Mouse (Mus musculus): ENCODE data around the gene Moxd1. TPM values are rescaled to one million over a fixed set of nuclear protein-coding genes. Genes with fewer than 3 reads are reported as not detected.

Moxd1 gene
- polyA plus RNA-seq, 1 experiment = 8.8 TPM

DNA sequence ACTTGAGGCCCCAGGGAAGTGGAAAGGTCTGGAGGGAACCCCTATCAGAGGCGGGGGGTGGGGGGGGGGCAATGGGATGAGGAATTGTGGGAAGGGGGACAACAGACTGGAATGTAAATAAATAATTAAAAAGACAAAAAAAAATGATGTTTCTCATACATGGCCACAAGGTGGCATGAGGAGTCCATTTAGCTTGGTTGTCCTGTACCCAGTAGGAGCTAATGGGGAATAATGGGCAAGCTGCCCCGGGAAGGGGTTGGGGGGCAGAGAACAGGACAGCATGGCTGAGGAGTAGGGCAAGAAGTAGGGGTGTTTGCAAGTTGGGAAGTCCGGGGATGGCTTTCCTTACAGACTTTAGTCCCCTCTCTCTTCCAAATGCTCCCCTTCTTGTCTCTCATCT, 109.5 kb downstream of the Moxd1 start:
- H3K9ac ChIP-seq (ENCODE audit: low read depth, poor library complexity, severe bottlenecking) = no peak overlapping the region
- H3K4me1 ChIP-seq (ENCODE audit: control insufficient read depth, insufficient read depth, low read length) = peaks cover 3% of the 10 kb centered on the region
- TF ChIP-seq CTCF (IDR thresholded peaks at IDR 0.05; ENCODE audit: low read depth, low read length) = peak; percentile 21
- TF ChIP-seq EP300 (IDR thresholded peaks at IDR 0.05; ENCODE audit: insufficient read depth, low read depth, low read length) = no peak
- no peaks in the 10 kb centered on the region for H3K9me3 ChIP-seq (replicated peaks; ENCODE audit: control insufficient read depth, insufficient read depth, low read length, poor library complexity, severe bottlenecking)
- no peak overlapping the region for H3K4me3 ChIP-seq (ENCODE audit: low read depth, low read length)
- H3K36me3 ChIP-seq (ENCODE audit: control insufficient read depth, insufficient read depth, low read length, poor library complexity, severe bottlenecking) = no peaks in the 10 kb centered on the region
- H3K27me3 ChIP-seq (ENCODE audit: control insufficient read depth, insufficient read depth, low read length, poor library complexity, severe bottlenecking) = no peaks in the 10 kb centered on the region
- H3K27ac ChIP-seq (ENCODE audit: insufficient read depth, low read length) = no peak overlapping the region

DNA sequence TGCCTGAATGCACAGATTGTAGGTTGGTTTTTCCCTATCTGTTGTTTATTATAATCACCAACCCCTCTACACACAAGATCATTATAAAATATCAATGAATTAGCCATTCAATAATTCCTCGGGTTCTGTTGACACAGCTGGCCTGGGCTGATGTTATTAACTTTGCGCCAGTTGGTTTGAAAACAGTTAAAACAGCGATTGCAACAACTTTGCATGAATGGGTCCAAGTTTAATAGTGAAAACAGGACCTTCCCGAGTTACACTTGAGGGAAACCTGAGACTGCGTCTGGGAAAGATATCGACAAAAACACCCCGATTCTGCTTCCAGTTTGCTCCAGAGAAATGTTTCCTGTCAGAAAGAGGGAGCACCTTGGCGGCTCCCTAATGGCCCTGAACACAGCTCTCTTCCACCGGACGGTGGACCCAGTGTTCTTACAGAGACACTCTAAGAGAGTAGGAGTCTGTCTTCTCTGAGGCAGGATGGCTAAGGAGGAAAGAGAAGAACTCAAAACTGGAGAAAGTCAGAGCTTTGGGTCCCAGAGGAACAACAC, 116.4 kb downstream of the Moxd1 start:
- no peaks in the 10 kb centered on the region for H3K36me3 ChIP-seq (ENCODE audit: control insufficient read depth, insufficient read depth, low read length, poor library complexity, severe bottlenecking)
- H3K4me3 ChIP-seq (ENCODE audit: low read depth, low read length) = no peak overlapping the region
- H3K27me3 ChIP-seq (ENCODE audit: control insufficient read depth, insufficient read depth, low read length, poor library complexity, severe bottlenecking) = no peaks in the 10 kb centered on the region
- H3K4me1 ChIP-seq (ENCODE audit: control insufficient read depth, insufficient read depth, low read length) = no peaks in the 10 kb centered on the region
- TF ChIP-seq POLR2A (IDR thresholded peaks at IDR 0.05; ENCODE audit: insufficient read depth, low read length) (no peak), EP300 (IDR thresholded peaks at IDR 0.05; ENCODE audit: insufficient read depth, low read depth, low read length) (no peak), CTCF (IDR thresholded peaks at IDR 0.05; ENCODE audit: low read depth, low read length) (no peak)
- no peak overlapping the region for H3K27ac ChIP-seq (ENCODE audit: insufficient read depth, low read length)
- H3K9ac ChIP-seq (ENCODE audit: low read depth, poor library complexity, severe bottlenecking) = no peak overlapping the region
- no peaks in the 10 kb centered on the region for H3K9me3 ChIP-seq (replicated peaks; ENCODE audit: control insufficient read depth, insufficient read depth, low read length, poor library complexity, severe bottlenecking)

GRCm38 (mm10) chr10:24340551-24341213, 117.4 kb downstream of the Moxd1 start:
- no peaks in the 10 kb centered on the region for H3K9me3 ChIP-seq (replicated peaks; ENCODE audit: control insufficient read depth, insufficient read depth, low read length, poor library complexity, severe bottlenecking)
- H3K36me3 ChIP-seq (ENCODE audit: control insufficient read depth, insufficient read depth, low read length, poor library complexity, severe bottlenecking) = no peaks in the 10 kb centered on the region
- H3K9ac ChIP-seq (ENCODE audit: low read depth, poor library complexity, severe bottlenecking) = no peak overlapping the region
- TF ChIP-seq POLR2A (IDR thresholded peaks at IDR 0.05; ENCODE audit: insufficient read depth, low read length) (no peak), CTCF (IDR thresholded peaks at IDR 0.05; ENCODE audit: low read depth, low read length) (no peak), EP300 (IDR thresholded peaks at IDR 0.05; ENCODE audit: insufficient read depth, low read depth, low read length) (no peak)
- H3K4me1 ChIP-seq (ENCODE audit: control insufficient read depth, insufficient read depth, low read length) = no peaks in the 10 kb centered on the region
- H3K27me3 ChIP-seq (ENCODE audit: control insufficient read depth, insufficient read depth, low read length, poor library complexity, severe bottlenecking) = no peaks in the 10 kb centered on the region
- H3K4me3 ChIP-seq (ENCODE audit: low read depth, low read length) = no peak overlapping the region
- no peak overlapping the region for H3K27ac ChIP-seq (ENCODE audit: insufficient read depth, low read length)

DNA sequence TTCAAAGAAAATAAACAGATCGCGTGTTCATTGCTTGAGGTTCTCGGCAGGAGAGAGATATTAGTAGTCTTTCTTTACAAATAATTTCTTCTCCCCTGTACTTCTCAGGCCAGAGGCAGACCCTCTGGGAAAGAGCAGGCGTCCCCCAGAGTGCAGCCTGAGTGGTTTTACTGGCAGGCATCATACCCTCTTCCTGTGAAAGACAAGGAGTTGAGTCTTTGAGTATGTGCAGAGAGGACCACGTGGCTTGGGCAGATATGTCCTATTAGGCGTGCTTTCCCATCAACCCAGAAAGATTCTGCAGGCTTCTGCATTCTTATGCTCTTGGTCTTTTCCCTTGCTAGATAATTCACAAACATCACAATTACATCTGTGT, 117.9 kb downstream of the Moxd1 start:
- TF ChIP-seq POLR2A (IDR thresholded peaks at IDR 0.05; ENCODE audit: insufficient read depth, low read length) (no peak), CTCF (IDR thresholded peaks at IDR 0.05; ENCODE audit: low read depth, low read length) (no peak), EP300 (IDR thresholded peaks at IDR 0.05; ENCODE audit: insufficient read depth, low read depth, low read length) (no peak)
- H3K9me3 ChIP-seq (replicated peaks; ENCODE audit: control insufficient read depth, insufficient read depth, low read length, poor library complexity, severe bottlenecking) = no peaks in the 10 kb centered on the region
- no peak overlapping the region for H3K9ac ChIP-seq (ENCODE audit: low read depth, poor library complexity, severe bottlenecking)
- no peaks in the 10 kb centered on the region for H3K4me1 ChIP-seq (ENCODE audit: control insufficient read depth, insufficient read depth, low read length)
- no peak overlapping the region for H3K27ac ChIP-seq (ENCODE audit: insufficient read depth, low read length)
- no peaks in the 10 kb centered on the region for H3K36me3 ChIP-seq (ENCODE audit: control insufficient read depth, insufficient read depth, low read length, poor library complexity, severe bottlenecking)
- H3K4me3 ChIP-seq (ENCODE audit: low read depth, low read length) = no peak overlapping the region
- no peaks in the 10 kb centered on the region for H3K27me3 ChIP-seq (ENCODE audit: control insufficient read depth, insufficient read depth, low read length, poor library complexity, severe bottlenecking)

- H3K27me3 ChIP-seq (ENCODE audit: control insufficient read depth, insufficient read depth, low read length, poor library complexity, severe bottlenecking) = no peaks in the 10 kb centered on the region
- H3K36me3 ChIP-seq (ENCODE audit: control insufficient read depth, insufficient read depth, low read length, poor library complexity, severe bottlenecking) = no peaks in the 10 kb centered on the region
- H3K27ac ChIP-seq (ENCODE audit: insufficient read depth, low read length) = no peak overlapping the region
- TF ChIP-seq CTCF (IDR thresholded peaks at IDR 0.05; ENCODE audit: low read depth, low read length) (no peak), EP300 (IDR thresholded peaks at IDR 0.05; ENCODE audit: insufficient read depth, low read depth, low read length) (no peak), POLR2A (IDR thresholded peaks at IDR 0.05; ENCODE audit: insufficient read depth, low read length) (no peak)
- no peak overlapping the region for H3K4me3 ChIP-seq (ENCODE audit: low read depth, low read length)
- no peaks in the 10 kb centered on the region for H3K9me3 ChIP-seq (replicated peaks; ENCODE audit: control insufficient read depth, insufficient read depth, low read length, poor library complexity, severe bottlenecking)
- no peaks in the 10 kb centered on the region for H3K4me1 ChIP-seq (ENCODE audit: control insufficient read depth, insufficient read depth, low read length)
- no peak overlapping the region for H3K9ac ChIP-seq (ENCODE audit: low read depth, poor library complexity, severe bottlenecking)
Measured at GRCm38 (mm10) chr10:24343068-24343467, 119.8 kb downstream of the Moxd1 start.

Other genes with a start within 250 kb of the Moxd1 start
- not detected in 2 replicates for gene Taar6, start 237.9 kb upstream of the Moxd1 start, polyA plus RNA-seq (2011; ENCODE audit: insufficient read depth, insufficient read length, low read depth, missing spikeins)
- not detected in 2 replicates for gene Taar7a, start 230.0 kb upstream of the Moxd1 start, polyA plus RNA-seq (2011; ENCODE audit: insufficient read depth, insufficient read length, low read depth, missing spikeins)
- not detected in 2 replicates for gene Taar7b, start 223.6 kb upstream of the Moxd1 start, polyA plus RNA-seq (2011; ENCODE audit: insufficient read depth, insufficient read length, low read depth, missing spikeins)
- gene Taar7d, start 196.3 kb upstream of the Moxd1 start, polyA plus RNA-seq (2011; ENCODE audit: insufficient read depth, insufficient read length, low read depth, missing spikeins) = not detected in 2 replicates
- gene Taar7e, start 185.9 kb upstream of the Moxd1 start, polyA plus RNA-seq (2011; ENCODE audit: insufficient read depth, insufficient read length, low read depth, missing spikeins) = not detected in 2 replicates
- not detected in 2 replicates for gene Taar7f, start 174.0 kb upstream of the Moxd1 start, polyA plus RNA-seq (2011; ENCODE audit: insufficient read depth, insufficient read length, low read depth, missing spikeins)
- not detected in 2 replicates for gene Taar8a, start 147.0 kb upstream of the Moxd1 start, polyA plus RNA-seq (2011; ENCODE audit: insufficient read depth, insufficient read length, low read depth, missing spikeins)
- not detected in 2 replicates for gene Taar8b, start 131.2 kb upstream of the Moxd1 start, polyA plus RNA-seq (2011; ENCODE audit: insufficient read depth, insufficient read length, low read depth, missing spikeins)
- not detected in 2 replicates for gene Taar8c, start 121.6 kb upstream of the Moxd1 start, polyA plus RNA-seq (2011; ENCODE audit: insufficient read depth, insufficient read length, low read depth, missing spikeins)
- not detected in 2 replicates for gene Taar9, start 114.0 kb upstream of the Moxd1 start, polyA plus RNA-seq (2011; ENCODE audit: insufficient read depth, insufficient read length, low read depth, missing spikeins)
- gene Stx7, start 74.2 kb upstream of the Moxd1 start, polyA plus RNA-seq (2011; ENCODE audit: insufficient read depth, insufficient read length, low read depth, missing spikeins) = 78.3 and 99.4 TPM in 2 replicates